In genomic region chr5:107251751-107252305, GRCm38 (mm10) we compare ENCODE assay signal across 8 mouse cellular contexts. TPM values are rescaled to one million over a fixed set of nuclear protein-coding genes. Genes with fewer than 3 reads are reported as not detected.
A peak's percentile ranks its signal among the peaks of the same experiment; 100 is the strongest.
DNase-seq lines count a peak whose midpoint lies in the region; ATAC-seq lines count a peak whose summit lies in the region.

No protein-coding gene starts in this region.

- no peak overlapping the region for H3K4me3 ChIP-seq in embryonic facial prominence, embryonic 13.5 days
- H3K4me3 ChIP-seq in lung, embryonic 16.5 days (ENCODE audit: low read length): no peak overlapping the region

- DNase-seq in adrenal gland, adult (ENCODE audit: inconsistent age in 2 of 2, low spot score in 1 of 2): peak; percentile 83 to 92
- no peak for DNase-seq in adrenal gland, adult 18-20 months (ENCODE audit: low spot score in 2 of 2)
- peak; percentile 78 for DNase-seq in heart, postnatal 4 days
- peak; percentile 54 to 68 for DNase-seq in layer of hippocampus, adult 8-10 months (ENCODE audit: low spot score in 2 of 2)
- DNase-seq in right cerebral cortex, postnatal 36 days (ENCODE audit: low spot score in 2 of 2): peak; percentile 10 to 39
- no peak for DNase-seq in spleen, postnatal 10 days (ENCODE audit: low spot score in 2 of 2)

- WGBS in embryonic facial prominence, embryonic 13.5 days: 17% methylated on average over 3 of the region's 3 CpGs
- 13% methylated on average over 3 of the region's 3 CpGs for WGBS in lung, embryonic 16.5 days

- no peak for ATAC-seq in embryonic facial prominence, embryonic 13.5 days (ENCODE audit: insufficient number of reproducible peaks, insufficient read depth, low FRiP score, low TSS enrichment, low read depth)
- ATAC-seq in lung, embryonic 16.5 days (ENCODE audit: low read depth): peak; percentile 65; the same call in 1 of the 2 replicates

- H3K9ac ChIP-seq in embryonic facial prominence, embryonic 13.5 days: no peak overlapping the region
- peak overlapping the region; percentile 17; the same call in 1 of the 2 replicates for H3K9ac ChIP-seq in lung, embryonic 16.5 days (ENCODE audit: low read length)

- H3K4me2 ChIP-seq in embryonic facial prominence, embryonic 13.5 days: no peak overlapping the region
- H3K4me2 ChIP-seq in lung, embryonic 16.5 days (ENCODE audit: low read depth, low read length): peak overlapping the region; percentile 6; the same call in 1 of the 2 replicates

- peaks cover 49% of the 10 kb centered on the region for H3K4me1 ChIP-seq in embryonic facial prominence, embryonic 13.5 days
- H3K4me1 ChIP-seq in lung, embryonic 16.5 days (replicated peaks; ENCODE audit: control insufficient read depth, insufficient read depth, low read length): peaks cover 33% of the 10 kb centered on the region

- H3K36me3 ChIP-seq in embryonic facial prominence, embryonic 13.5 days: peaks cover 15% of the 10 kb centered on the region; the same call in 1 of the 2 replicates
- H3K36me3 ChIP-seq in lung, embryonic 16.5 days (ENCODE audit: control insufficient read depth, insufficient read depth, low read length): peaks cover 4% of the 10 kb centered on the region; the same call in 1 of the 2 replicates

- H3K9me3 ChIP-seq in embryonic facial prominence, embryonic 13.5 days: 0 out of 2 replicates have a peak, but pooled peaks cover 3% of the 10 kb centered on the region
- peaks cover 2% of the 10 kb centered on the region; the same call in 1 of the 2 replicates for H3K9me3 ChIP-seq in lung, embryonic 16.5 days (ENCODE audit: control insufficient read depth, low read length)

- H3K27me3 ChIP-seq in embryonic facial prominence, embryonic 13.5 days: no peaks in the 10 kb centered on the region
- H3K27me3 ChIP-seq in lung, embryonic 16.5 days (ENCODE audit: control insufficient read depth, insufficient read depth, low read depth, low read length): no peaks in the 10 kb centered on the region

- peak overlapping the region; percentile 40; the same call in 1 of the 2 replicates for H3K27ac ChIP-seq in embryonic facial prominence, embryonic 13.5 days
- peak overlapping the region; percentile 80 for H3K27ac ChIP-seq in lung, embryonic 16.5 days (ENCODE audit: low read length)

RNA-seq across cellular contexts. Expression of gene Tgfbr3, which starts 37.6 kb away (rescaled TPM):
- 100 to 1,000 TPM in 1 of 2 experiments, 10 to 100 TPM in 1; 91.0 to 172 TPM for total RNA-seq in adrenal gland, adult 18-20 months (2021)
- 35.8 and 35.9 TPM in 2 replicates for polyA plus RNA-seq in embryonic facial prominence, embryonic 13.5 days (2015; fragmentation: Nextera tagmentation; extraction: Ambion mirVana)
- 10 to 100 TPM; 28.5 to 28.9 TPM for total RNA-seq in heart, postnatal 4 days (2021)
- total RNA-seq in layer of hippocampus, adult 8-10 months (2022): 10 to 100 TPM; 19.3 to 24.8 (median 21.5) TPM
- polyA plus RNA-seq in lung, embryonic 16.5 days (2015; fragmentation: Nextera tagmentation; extraction: Ambion mirVana): 29.1 and 31.5 TPM in 2 replicates

Comparison
In these comparisons a context has a peak if more than half of its experiments do, and no peak if none do; other contexts are left out.
1. DNase-seq: peak in adrenal gland, adult (2 of 2), heart, postnatal 4 days (single experiment), layer of hippocampus, adult 8-10 months (2 of 2) and right cerebral cortex, postnatal 36 days (2 of 2); none in adrenal gland, adult 18-20 months (0 of 2) and spleen, postnatal 10 days (0 of 2).